Mouse (Mus musculus) adrenal gland, adult (tissue): Measurements from ENCODE around the gene Gm45233.

Experiments
- DNase-seq, 2 experiments: peaks; one replicate each; pipeline ENCODE4 v3.0.0; 2022 to 2023; ENCODE audit warnings: low spot score in 1 of 2; ENCODE audit not compliant: inconsistent age in 2 of 2

Gene Gm45233

GRCm38 (mm10) chr7:43490861-43491260 lies 46.9 kb downstream of the Gm45233 start:
- DNase-seq, result no peak

GRCm38 (mm10) chr7:43495343-43496021 lies 51.6 kb downstream of the Gm45233 start:
- peak; percentile 53 to 77 for DNase-seq

GRCm38 (mm10) chr7:43511707-43512478 lies 68.0 kb downstream of the Gm45233 start:
- DNase-seq, result no peak

DNA sequence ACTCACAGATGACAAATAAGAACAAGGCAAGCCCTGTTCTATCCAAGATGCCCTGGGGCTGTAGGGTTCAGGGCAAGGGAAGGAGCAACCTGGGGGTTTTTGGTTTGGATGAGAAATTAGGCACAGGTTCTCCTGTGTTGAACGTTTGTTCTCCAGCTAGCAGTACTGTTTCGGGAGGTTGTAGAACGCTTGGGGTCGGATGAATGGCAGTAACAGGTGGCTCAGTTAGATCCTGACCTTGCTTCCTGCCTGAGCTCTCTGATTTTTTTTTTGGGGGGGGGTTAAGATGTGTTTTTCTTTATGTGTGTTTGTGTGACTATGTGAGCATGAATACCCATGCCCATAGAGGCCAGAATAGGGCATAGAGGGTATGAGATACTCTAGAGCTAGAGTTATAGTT lies 68.6 kb downstream of the Gm45233 start:
- no peak for DNase-seq
